9 mouse cellular contexts compared by ENCODE assay signal in genomic region chr10:99459823-99460361, GRCm38 (mm10).
A peak's percentile ranks its signal among the peaks of the same experiment; 100 is the strongest.
DNase-seq lines count a peak whose midpoint lies in the region; ATAC-seq and TF ChIP-seq lines count a peak whose summit lies in the region.
"Had no signal": no experiment of that assay in that cellular context is flagged by ENCODE, and none has a peak within 500 bp of the region (broad histone marks: within the 10 kb centered on the region; RNA-seq: fewer than 3 reads in every experiment).

No protein-coding gene starts in this region.

- no peak overlapping the region for H3K27ac ChIP-seq in cerebellum, adult 2 months (ENCODE audit: insufficient read depth, low read length)
- H3K27ac ChIP-seq in heart, embryonic 11.5 days (ENCODE audit: low read depth, low read length) = 0 out of 2 replicates have a peak overlapping the region, but pooled peaks have one; percentile 24

- TF ChIP-seq CTCF in cerebellum, adult 2 months (IDR thresholded peaks at IDR 0.05; ENCODE audit: borderline replicate concordance, insufficient read depth, low read depth, low read length) = peak; percentile 34; the same call in 1 of the 2 replicates

- no peaks in the 10 kb centered on the region for H3K4me1 ChIP-seq in cerebellum, adult 2 months (ENCODE audit: control insufficient read depth, insufficient read depth, low read length)
- H3K4me1 ChIP-seq in heart, embryonic 11.5 days (ENCODE audit: control insufficient read depth, insufficient read depth, low read length) = peaks cover 7% of the 10 kb centered on the region

- no peak for DNase-seq in cerebellum, adult 2 months
- no peak for DNase-seq in cerebellum, postnatal 36 days
- DNase-seq in 416B (ENCODE audit: low read depth) = peak; percentile 96
- peak; percentile 68 for DNase-seq in brain, adult 2 months (ENCODE audit: low read depth, low spot score)
- DNase-seq in kidney, postnatal 36 days = peak; percentile 26 to 42
- peak; percentile 76 to 80 for DNase-seq in monocyte, adult 2 months (ENCODE audit: low read depth in 1 of 2, low spot score in 2 of 2)
- DNase-seq in urinary bladder, postnatal 4 days (ENCODE audit: low spot score in 2 of 2) = no peak

- TF ChIP-seq POLR2A in cerebellum, adult 2 months (IDR thresholded peaks at IDR 0.05; ENCODE audit: borderline replicate concordance, insufficient read depth, low read length) = no peak

- H3K27me3 ChIP-seq in cerebellum, adult 2 months (ENCODE audit: control insufficient read depth, insufficient read depth, low read length) = no peaks in the 10 kb centered on the region
- no peaks in the 10 kb centered on the region for H3K27me3 ChIP-seq in heart, embryonic 11.5 days (ENCODE audit: control insufficient read depth, insufficient read depth, low read length)

- no peaks in the 10 kb centered on the region for H3K36me3 ChIP-seq in heart, embryonic 11.5 days (ENCODE audit: control insufficient read depth, insufficient read depth, low read length)
- H3K36me3 ChIP-seq: G1E had no signal

- H3K9me3 ChIP-seq in heart, embryonic 11.5 days (replicated peaks; ENCODE audit: control insufficient read depth, low read length) = no peaks in the 10 kb centered on the region

- no peak overlapping the region for H3K4me3 ChIP-seq in cerebellum, adult 2 months (replicated peaks; ENCODE audit: insufficient read depth, low read depth, low read length)
- H3K4me3 ChIP-seq in heart, embryonic 11.5 days (ENCODE audit: low read depth, low read length) = no peak overlapping the region

- no peak overlapping the region for H3K9ac ChIP-seq in heart, embryonic 11.5 days (ENCODE audit: low read depth, low read length)

- 0 out of 2 replicates have a peak overlapping the region, but pooled peaks have one; percentile 23 for H3K4me2 ChIP-seq in heart, embryonic 11.5 days

- no peak for ATAC-seq in heart, embryonic 11.5 days (replicated peaks; ENCODE audit: insufficient number of reproducible peaks, low FRiP score, low TSS enrichment)

- WGBS in cerebellum, adult 2 months = 71% methylated on average over 10 of the region's 10 CpGs
- 44% methylated on average over 10 of the region's 10 CpGs for WGBS in heart, embryonic 11.5 days (ENCODE audit: insufficient replicate concordance)

Comparison
In these comparisons a context has a peak if more than half of its experiments do, and no peak if none do; other contexts are left out.
1. DNase-seq: peak in 416B (single experiment), brain, adult 2 months (single experiment), kidney, postnatal 36 days (2 of 2) and monocyte, adult 2 months (2 of 2); none in cerebellum, adult 2 months (0 of 2), cerebellum, postnatal 36 days (0 of 2) and urinary bladder, postnatal 4 days (0 of 2).